ENCODE assay signal across 11 mouse cellular contexts in genomic region chr19:3667979-3668378, GRCm38 (mm10). TPM values are rescaled to one million over a fixed set of nuclear protein-coding genes. Genes with fewer than 3 reads are reported as not detected.
A peak's percentile ranks its signal among the peaks of the same experiment; 100 is the strongest.
DNase-seq lines count a peak whose midpoint lies in the region; ATAC-seq and TF ChIP-seq lines count a peak whose summit lies in the region.
"Had no signal": no experiment of that assay in that cellular context is flagged by ENCODE, and none has a peak within 500 bp of the region (broad histone marks: within the 10 kb centered on the region; RNA-seq: fewer than 3 reads in every experiment).

No protein-coding gene starts in this region.

- H3K4me3 ChIP-seq in kidney, adult 2 months (ENCODE audit: insufficient read depth, low read depth, low read length), result no peak overlapping the region
- no peak overlapping the region for H3K4me3 ChIP-seq in limb, embryonic 15.5 days

- WGBS in kidney, adult 2 months, result 61% methylated on average over 11 of the region's 11 CpGs
- WGBS in limb, embryonic 15.5 days, result 58% methylated on average over 11 of the region's 11 CpGs

- H3K4me2 ChIP-seq in limb, embryonic 15.5 days, result no peak overlapping the region

- H3K27me3 ChIP-seq in kidney, adult 2 months (replicated peaks; ENCODE audit: control insufficient read depth, insufficient read depth, low read length), result no peaks in the 10 kb centered on the region
- H3K27me3 ChIP-seq in limb, embryonic 15.5 days, result no peaks in the 10 kb centered on the region
- H3K27me3 ChIP-seq: Patski had no signal

- H3K36me3 ChIP-seq in kidney, adult 2 months (ENCODE audit: control insufficient read depth, insufficient read depth, low read length), result no peaks in the 10 kb centered on the region
- peaks cover 18% of the 10 kb centered on the region for H3K36me3 ChIP-seq in limb, embryonic 15.5 days

- no peak for TF ChIP-seq POLR2A in kidney, adult 2 months (IDR thresholded peaks at IDR 0.05; ENCODE audit: low read depth, low read length)

- H3K4me1 ChIP-seq in kidney, adult 2 months (ENCODE audit: control insufficient read depth, insufficient read depth, low read length), result peaks cover 33% of the 10 kb centered on the region
- H3K4me1 ChIP-seq in limb, embryonic 15.5 days, result peaks cover 68% of the 10 kb centered on the region

- no peak overlapping the region for H3K9ac ChIP-seq in limb, embryonic 15.5 days

- ATAC-seq in limb, embryonic 15.5 days (ENCODE audit: insufficient number of reproducible peaks, low FRiP score, low TSS enrichment, low read depth), result no peak
- ATAC-seq: forebrain, embryonic 16.5 days; Patski had no signal

- TF ChIP-seq CTCF in kidney, adult 2 months (conservative IDR thresholded peaks at IDR 0.05; ENCODE audit: insufficient read depth, insufficient read length, low read depth, low read length), result no peak

- peak overlapping the region; percentile 19; the same call in 1 of the 2 replicates for H3K27ac ChIP-seq in kidney, adult 2 months (ENCODE audit: insufficient read depth, low read depth, low read length)
- peak overlapping the region; percentile 30 for H3K27ac ChIP-seq in limb, embryonic 15.5 days

- DNase-seq in kidney, adult 2 months, result no peak
- no peak for DNase-seq in kidney, adult 11 months
- peak; percentile 55 for DNase-seq in thymus, postnatal 0 days (ENCODE audit: low spot score)
- no peak for DNase-seq in thymus, adult 18-20 months
- DNase-seq in thymus, postnatal 4 days, result peak; percentile 60
- no peak for DNase-seq in right cerebral cortex, postnatal 25 days
- no peak for DNase-seq in adipocyte (ENCODE audit: low spot score)
- DNase-seq: right cerebral cortex, postnatal 14 days had no signal

- H3K9me3 ChIP-seq in limb, embryonic 15.5 days, result no peaks in the 10 kb centered on the region

RNA-seq across cellular contexts. Expression of gene Lrp5, which starts 18.4 kb away (rescaled TPM):
- polyA plus RNA-seq in kidney, adult 2 months (2012; rRNA removed), result 33.9 and 34.2 TPM in 2 replicates
- 1.6 and 2.1 TPM in 2 replicates for polyA plus RNA-seq in thymus, postnatal 0 days (2015; fragmentation: Nextera tagmentation; extraction: Ambion mirVana)
- 6.6 and 6.8 TPM in 2 replicates for polyA plus RNA-seq in limb, embryonic 15.5 days (2015; fragmentation: Nextera tagmentation; extraction: Ambion mirVana)

RNA-seq across cellular contexts. Expression of gene 1810055G02Rik, which starts 40.1 kb away (rescaled TPM):
- 18.8 and 23.3 TPM in 2 replicates for polyA plus RNA-seq in kidney, adult 2 months (2012; rRNA removed)
- 6.8 and 8.6 TPM in 2 replicates for polyA plus RNA-seq in thymus, postnatal 0 days (2015; fragmentation: Nextera tagmentation; extraction: Ambion mirVana)
- 60.5 and 69.0 TPM in 2 replicates for polyA plus RNA-seq in limb, embryonic 15.5 days (2015; fragmentation: Nextera tagmentation; extraction: Ambion mirVana)

Comparison
In these comparisons a context has a peak if more than half of its experiments do, and no peak if none do; other contexts are left out.
1. DNase-seq: peak in thymus, postnatal 0 days (single experiment) and thymus, postnatal 4 days (single experiment); none in kidney, adult 2 months (single experiment), kidney, adult 11 months (single experiment), thymus, adult 18-20 months (0 of 2), right cerebral cortex, postnatal 25 days (single experiment) and adipocyte (single experiment).